Mouse (Mus musculus) heart, adult 11 months (tissue): ENCODE results near the gene Plaur.

Source experiments
- DNase-seq: peaks from one replicate; pipeline ENCODE4 v3.0.0; 2022

The Plaur gene

DNA sequence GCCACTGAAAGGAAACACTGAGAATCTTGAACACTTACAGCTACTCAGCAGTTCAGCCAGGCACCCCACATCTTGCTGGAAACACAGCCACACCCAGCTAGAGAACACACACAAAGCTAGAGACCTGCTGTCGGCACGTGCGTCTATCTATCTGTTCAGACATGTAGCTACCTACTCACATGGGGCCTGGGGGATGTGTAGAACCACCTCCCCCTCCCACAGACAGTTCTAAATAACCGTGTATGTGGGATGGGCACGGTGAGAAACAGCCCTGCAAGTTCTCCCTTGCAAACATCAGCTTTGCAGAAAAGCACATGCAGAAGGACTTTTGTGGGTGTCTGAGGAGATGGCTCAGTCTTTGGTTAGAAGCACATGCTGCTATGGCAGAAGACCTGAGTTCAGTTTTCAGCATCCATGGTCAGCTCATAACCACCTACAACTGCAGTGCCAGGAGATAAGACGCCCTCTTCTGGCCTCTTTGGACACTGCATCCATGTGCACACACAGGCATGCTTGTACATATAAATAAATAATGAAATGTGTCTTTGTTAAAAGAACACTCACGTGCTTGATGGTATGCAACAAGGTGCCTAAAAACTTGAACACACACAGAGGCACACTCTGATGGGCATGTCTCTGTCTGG lies 15.5 kb upstream of the Plaur start:
- no peak for DNase-seq

DNA sequence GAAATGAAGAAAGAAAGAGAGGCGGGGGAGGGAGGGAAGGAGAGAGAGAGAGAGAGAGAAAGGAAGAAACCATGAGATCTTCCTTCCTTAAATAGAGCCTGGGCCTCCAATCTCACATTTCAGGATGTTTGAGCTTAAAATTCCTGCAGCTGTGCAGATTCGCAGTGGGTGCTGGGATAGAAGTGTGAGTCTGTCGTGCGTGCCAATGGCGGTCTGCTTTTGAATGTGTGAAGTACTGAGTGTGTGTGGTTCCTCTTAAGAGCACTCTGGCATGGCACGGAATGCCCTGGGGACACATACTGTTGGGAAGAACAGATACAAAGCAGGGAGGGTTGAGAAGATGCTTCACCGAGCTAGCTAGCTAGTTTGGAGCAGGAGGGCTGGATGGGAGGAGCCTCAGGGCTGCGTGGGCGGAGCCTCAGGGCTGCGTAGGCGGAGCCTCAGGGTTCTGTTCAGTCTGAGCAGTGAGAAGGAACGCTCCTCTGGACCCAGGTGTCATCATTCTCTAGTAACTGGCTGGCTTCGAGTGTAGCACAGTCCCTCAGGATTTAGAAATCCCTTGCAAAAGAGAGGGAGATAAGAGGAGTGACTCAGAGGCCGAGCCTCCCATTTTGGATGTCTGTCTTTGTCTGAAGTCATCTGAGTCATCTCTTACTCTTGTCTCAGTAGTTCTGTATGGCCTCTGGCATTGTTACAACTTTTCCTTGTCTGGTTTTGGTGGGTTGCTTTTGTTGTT lies 13.3 kb upstream of the Plaur start:
- DNase-seq: no peak

DNA sequence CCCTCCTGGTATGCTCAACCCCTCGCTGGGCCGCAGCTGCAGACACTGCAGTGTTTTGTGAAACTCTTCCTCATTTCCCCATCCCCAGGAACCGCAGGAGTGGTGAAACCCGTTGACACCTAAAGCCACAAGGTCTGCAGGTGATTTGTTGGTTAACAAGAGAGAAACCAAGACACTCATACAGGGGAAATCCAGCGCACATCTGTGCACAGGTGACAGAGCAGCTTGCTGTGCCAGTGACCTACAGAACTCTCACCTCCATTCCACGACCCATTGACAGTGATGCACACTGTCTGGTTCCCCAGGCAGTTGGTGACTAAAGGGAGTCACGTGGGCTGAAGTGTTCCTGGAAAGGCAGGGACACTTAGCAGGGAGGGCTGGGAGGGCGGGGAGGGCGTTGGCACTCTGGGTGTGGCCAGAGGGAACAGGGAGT lies 11.7 kb upstream of the Plaur start:
- DNase-seq: no peak

DNA sequence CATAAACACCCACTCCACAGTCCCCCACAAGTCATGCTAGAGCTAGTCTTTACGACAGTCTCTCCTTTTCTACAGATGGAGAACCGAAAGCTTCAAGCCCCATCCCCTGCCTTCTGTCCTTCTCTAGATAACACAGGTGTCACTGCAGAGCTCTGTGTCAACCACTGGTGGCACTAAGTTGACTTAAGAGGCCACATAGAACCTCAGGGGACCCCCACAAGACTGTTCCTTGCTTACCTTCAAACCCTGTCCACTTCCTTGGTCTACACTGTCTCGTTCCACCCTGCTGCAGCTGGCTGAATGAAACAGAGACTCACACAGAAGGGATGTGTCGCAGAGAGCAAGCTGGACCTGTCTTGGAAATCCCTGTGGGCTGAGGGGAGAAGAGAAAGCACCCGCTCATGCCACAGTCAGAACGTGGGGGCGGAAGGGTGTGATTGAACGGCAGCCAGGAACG lies 10.4 kb upstream of the Plaur start, which contains the start of gene Irgc1:
TSS of gene Irgc1 (minus strand) at position 443 of the 457 bp plus-strand sequence.
- no peak for DNase-seq

DNA sequence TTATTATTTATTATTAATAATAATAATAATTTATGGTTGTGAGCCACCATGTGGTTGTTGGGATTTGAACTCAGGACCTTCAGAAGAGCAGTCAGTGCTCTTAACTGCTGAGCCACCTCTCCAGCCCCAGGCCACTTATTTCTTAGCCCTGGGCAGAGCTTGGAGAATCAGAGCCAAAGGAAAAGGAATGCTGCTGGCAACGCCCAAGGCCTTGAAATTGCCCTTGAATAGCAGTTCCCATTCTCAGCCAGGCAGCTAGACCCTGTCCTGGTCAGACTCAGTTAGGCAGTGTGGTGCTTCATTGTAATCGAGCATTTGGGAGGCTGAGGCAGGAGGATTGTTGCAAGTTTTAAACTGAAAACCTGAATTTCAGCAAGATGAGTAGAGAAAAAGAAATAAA lies 8.1 kb upstream of the Plaur start:
- DNase-seq: no peak

DNA sequence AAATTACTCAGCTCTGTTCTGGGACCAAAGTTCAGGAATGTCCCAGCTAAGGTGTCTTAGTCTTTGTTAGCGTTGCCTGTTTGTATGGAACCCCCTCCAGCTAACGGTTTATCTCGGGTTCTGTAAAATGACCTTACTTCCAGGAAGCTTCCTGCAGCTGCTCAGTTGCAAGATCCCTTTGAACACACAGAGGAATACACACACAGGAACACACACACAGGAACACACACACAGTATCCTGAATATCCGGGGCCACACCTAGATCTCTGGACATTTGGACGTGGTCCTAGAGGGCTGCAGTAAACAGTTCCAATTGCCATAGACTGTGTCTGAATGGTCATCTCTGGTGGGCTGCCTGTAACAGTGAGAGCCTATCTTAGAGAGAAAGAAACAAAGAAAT lies 6.6 kb upstream of the Plaur start:
- DNase-seq: peak; percentile 98

DNA sequence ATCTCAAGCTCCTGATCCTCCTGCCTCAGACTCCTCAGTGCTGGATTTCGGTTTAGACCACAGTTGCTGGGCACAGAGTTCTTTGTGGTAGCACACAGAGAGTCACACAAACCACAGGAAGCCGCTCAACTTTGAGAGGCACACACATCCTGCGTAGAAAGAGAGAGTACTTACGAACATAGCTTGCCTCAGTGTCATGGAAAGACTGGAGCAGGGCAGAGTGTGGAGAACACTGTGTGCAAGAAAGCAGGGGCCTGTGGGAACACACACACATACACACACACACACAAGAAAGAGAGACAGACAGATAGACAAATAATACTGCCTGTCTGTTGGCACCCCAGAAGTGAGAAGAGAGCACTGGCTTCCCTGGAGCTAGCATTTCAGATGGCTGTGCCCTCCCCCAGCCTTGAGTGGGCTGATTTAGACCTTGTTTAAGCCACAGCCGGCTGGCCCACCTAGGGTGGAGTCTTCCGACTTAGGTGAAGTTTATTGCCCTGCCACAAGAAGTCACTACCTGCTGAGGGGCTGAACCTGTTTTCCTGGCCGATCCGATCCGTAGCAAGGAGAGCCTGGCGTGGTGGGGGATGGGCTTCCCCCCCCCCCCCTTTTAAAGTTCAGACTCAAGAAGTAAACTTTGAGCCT lies 4.4 kb upstream of the Plaur start:
- no peak for DNase-seq

DNA sequence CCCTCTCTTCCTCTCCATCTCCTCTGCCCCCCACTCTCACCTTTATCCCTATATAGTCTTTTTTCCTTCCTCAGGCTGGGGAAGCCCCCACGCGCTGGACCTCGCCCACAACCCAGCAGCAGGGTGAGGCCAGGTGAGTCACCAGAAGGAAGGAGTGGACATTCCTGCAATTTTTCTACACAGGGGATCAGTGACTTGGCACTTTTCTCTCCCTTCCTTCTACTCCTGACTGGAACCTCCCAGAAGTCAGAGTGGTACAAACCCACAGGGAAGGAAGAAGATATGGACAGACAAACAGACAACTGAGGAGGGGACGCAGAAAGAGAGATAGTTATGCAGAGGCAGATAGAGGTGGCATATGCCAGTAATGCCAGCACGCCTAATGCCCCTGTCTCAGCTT lies 2.8 kb upstream of the Plaur start:
- DNase-seq: no peak

DNA sequence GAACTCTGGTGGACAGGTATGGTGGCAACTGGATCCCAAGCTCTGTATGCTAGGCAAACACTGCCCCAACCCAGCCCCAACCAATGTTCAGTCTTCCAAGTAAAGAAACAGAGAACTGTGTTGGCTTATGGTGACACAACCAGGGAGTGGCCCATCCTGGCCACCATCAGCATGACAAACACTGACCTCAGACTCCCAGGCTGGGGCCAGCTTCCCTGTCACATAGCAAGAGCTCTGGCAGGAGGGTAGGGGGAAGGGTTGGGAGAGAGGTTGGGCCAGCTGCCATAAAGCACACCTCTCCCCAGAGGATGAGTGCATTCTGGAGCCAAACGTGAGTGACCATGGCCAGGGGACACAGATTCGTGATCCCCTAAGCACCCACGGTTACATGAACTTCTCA lies 2.4 kb upstream of the Plaur start:
- DNase-seq: peak; percentile 97

DNA sequence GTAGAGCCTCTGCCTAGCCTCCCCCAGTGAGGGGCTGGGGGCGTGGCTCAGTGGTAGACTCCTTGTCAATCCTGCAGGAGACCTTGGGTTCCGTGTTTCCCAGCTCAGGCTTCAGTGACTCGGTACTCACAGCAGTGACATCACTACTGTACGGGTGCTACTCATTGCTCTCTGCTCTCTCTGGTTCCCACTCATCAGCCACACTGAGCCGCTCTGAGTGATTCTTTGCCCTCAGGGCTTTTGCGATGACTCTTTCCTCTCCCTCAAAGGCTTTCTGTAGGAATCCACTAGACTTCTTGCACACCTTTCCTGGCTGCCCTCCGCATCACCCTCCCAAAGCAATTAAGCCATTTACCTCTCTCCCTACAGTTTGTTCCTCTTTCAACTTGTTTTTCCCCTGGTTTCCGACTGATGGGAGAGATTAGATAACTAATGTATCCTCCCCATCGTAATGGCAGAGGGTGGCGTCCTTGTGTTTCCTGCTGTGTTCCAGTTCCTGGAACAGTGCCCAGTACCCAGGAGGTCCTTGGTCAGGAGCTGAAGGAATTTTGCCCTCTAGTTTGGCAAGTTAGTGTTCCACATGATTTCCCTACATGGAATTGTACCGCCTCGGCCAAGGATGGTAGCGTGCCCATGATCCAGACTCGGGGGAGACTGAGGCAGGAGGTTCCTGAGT lies 770 bp upstream of the Plaur start:
- peak; percentile 96 for DNase-seq

DNA sequence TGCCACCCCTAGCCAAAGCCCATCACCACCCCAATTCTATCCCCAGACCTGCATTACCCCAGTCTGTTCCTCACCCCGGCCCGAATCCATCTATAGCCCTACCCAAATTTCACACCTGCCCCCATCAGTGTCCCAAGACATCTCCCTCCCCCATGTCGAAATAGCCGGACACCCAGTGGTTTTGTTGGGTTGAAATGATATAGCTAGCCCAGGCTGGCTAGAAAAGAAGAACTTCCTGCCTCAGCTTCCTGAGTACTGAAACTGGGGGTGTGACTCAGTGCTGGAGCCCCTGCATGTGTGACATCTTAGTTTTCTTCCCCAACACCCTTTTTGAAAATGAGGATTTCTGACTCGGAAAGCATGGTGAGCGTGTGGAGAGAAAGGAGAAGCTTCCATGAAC lies 4.6 kb downstream of the Plaur start:
- DNase-seq: no peak

DNA sequence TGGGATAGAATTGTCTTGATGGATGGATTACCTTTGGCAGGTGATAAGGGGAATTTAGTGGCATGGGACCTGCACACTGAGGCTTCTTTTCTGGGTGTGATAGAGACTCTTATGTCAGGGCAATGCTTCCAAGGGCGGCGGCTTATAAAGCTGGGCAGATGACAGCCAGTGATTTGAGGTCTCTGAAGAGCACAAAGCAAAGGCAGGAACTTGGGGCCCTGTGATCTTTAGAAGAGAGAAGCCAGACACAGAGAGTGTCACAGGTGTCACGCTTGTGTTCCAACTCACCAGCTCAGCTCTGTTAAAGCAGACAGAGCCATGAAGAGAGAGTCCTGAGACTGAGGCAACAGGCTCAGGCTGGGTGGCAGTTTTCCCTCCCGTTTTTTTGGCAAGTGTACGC lies 5.6 kb downstream of the Plaur start:
- no peak for DNase-seq

DNA sequence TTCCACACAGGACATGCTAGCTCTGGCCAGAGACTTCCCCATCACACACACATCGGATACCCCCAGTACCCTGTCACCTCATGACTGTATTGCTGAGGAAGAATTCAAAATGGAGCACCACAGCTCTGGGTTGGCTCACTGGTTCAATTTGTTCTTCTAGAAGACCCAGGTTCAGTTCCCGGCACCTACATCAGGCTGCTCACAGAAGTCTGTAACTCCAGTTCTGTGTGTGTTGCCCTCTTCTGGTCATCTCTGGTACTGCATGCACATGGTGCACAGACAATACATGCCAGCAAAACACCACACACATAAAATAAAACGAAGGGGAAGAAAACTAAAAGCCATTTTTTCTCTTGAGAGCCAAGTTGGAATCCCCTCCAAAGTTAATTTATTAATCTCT lies 6.8 kb downstream of the Plaur start:
- DNase-seq: no peak

DNA sequence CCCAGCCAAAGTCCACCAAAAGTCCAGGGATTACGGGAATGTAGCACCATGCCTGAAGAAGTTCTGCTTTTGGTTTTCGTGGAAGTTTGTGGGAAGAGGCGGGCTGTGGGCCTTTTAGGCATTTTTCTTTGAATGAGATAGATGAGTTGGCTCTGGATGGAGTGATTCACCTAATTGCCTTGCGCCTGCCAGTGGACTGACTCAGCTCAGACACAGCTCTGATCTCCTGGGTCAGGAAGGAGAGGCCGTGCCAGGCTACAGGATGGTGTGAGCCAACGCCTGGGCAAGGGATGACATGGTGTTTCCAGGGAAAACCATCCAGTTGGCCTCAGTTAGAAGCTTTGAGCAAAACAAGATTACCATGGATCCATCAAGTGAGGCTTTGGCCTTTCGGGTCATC lies 8.1 kb downstream of the Plaur start:
- no peak for DNase-seq

DNA sequence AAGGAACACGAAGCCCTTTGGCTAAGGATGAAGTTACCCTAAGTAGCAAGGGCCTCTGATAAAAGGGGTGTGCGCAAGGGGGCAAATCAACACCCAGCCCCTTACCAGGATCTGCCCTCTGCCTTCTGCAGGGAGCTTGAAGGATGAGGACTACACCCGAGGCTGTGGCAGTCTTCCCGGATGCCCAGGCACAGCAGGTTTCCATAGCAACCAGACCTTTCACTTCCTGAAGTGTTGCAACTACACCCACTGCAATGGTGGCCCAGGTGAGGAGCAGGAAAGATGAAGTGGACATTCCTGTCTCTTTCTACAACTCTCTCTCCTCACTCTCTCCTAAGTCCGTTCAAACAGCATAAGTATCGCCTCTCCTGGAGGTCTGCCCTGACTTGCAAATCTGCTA lies 10.2 kb downstream of the Plaur start:
- DNase-seq: no peak

DNA sequence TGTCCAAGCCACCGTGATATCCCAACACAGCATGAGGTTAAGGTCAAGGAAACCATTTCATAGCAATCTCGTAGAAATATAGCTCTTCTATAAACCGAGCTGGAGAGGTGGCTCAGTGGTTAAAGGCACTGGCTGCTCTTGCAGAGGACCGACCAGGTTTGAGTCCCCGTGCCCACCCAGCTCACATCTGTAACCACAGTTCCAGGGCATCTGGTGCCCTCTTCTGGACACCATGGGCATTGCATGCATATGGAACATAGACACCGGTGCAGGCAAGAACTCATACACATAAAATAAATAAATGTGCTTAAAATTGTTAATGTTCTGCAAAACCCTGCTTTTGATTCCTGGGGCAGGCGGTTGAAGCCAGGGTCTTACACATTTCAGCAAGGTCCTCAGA lies 10.7 kb downstream of the Plaur start:
- DNase-seq: no peak

DNA sequence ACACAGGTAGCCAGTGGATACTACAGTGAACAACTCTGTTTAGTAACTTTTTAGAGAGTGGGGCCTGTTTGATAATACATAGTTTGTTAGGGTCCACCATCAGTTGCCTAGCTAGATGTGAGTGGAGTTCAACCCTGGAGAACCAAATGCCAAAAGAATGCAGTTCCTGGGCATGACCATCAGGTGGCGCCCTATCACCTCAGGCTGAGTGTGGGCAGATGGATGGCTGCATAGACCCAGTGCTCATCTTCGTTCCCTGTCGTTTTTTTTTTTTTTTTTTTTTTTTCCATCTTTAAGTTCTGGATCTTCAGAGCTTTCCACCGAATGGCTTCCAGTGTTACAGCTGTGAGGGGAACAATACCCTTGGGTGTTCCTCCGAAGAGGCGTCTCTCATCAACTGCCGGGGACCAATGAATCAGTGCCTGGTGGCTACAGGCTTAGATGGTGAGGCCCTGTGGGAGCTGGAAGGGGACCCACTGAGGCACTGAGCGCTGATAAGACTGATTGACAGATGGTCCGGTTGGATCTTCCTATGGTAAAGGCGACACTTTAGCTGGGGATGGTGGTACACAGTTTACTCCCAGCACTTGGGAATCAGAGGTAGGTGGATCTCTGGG lies 11.7 kb downstream of the Plaur start:
- DNase-seq: no peak

DNA sequence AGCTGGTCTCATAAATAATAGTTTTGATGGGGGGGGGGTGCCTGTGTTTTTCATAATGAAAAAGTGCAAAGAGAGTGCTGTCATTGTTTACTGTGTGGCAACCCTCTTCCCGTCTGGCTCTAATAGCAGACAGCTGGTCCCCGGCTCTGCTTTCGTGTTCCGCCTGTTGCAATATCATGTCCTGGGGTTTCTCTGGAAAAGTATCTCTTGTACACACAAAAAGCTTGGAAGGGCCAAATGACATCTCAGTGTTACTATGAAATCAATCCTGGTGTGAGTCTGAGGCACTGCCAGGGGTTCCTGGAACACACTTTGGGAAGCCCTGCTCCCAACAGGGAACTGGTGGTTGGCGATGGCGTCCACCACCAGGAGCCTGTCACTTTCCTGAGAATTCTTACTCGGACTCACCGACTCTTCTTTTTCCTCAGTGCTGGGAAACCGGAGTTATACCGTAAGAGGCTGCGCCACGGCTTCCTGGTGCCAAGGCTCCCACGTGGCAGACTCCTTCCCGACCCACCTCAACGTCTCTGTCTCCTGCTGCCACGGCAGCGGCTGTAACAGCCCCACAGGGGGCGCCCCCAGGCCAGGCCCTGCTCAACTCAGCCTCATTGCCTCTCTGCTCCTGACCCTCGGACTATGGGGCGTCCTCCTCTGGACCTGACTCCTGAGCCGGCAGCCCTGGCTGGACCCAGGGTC lies 12.7 kb downstream of the Plaur start:
- DNase-seq: no peak

DNA sequence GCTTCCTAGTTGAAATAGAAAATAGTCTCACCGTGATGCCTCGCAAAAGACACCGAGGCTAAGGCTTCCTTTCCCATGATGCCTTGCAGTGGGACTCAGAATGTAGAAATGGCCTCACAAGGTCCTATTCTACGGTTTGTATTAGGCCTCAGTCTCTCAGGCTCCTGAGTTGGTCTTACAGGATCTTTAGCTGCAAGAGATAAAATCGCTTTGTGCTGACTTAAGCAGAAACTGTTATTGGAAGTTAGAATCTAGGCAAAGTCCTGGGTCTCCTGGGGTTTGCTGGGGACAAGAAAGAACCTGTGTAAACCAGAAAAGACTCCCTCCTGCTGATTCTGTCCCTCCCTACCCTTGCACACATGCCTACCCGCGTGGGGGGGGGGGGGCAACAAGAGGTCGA lies 14.1 kb downstream of the Plaur start:
- DNase-seq: no peak

DNA sequence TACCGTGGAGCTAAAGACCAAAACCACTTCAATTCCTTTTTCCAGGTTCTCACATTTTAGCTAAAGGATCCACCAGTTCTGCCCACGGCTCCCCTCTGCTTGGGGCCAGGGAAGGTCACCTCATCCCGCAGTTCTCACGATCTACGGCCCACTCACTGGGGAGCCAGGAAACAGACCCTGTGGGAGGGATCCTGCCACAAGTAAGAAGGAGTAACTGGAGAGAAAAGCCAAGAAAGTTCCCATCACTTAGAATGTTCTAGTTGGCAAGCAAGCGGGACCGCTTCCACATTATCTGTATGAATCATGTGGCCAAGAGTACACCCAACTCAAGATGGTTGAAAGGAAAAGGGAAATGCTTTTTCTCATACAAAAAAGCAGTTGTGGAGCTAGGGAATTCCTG lies 14.6 kb downstream of the Plaur start:
- no peak for DNase-seq

DNA sequence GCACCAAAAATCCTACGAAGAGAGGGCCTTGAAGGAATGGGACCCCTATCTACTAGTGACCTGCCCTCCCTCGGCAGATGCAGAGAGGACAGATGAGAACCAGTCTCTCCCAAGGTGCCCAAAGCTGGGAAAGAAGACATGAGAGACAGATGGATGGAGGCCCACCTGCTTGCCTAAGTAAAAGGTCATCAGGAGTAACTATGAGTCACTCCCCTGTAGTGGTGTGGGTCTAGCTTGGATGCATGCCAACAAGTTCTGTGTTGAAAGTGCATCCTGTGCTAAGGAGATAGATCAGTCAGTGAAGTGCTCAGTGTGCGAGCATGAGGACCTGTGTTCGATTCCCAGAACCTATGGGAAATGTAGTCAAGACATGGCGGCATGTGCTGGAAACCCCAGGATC lies 16.6 kb downstream of the Plaur start:
- DNase-seq: no peak

DNA sequence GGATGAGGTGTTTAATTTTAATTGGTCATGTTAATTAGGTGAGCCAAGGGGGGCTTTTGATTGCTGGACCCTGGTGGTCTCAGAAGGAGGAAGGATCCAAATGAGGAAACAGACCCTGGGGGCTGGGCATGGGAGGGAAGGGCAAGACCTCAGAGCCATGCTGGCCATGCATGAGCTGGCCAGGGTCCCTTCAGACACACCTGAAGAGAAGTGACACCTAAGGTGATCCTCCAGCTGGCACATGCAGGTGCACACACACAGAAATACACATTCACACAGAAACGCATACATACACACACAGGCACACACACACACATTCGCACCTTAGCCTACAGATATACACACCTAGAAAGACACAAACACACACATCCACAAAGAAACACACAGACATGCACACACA lies 17.4 kb downstream of the Plaur start:
- DNase-seq: no peak
